Mouse (Mus musculus): Measurements from ENCODE around the gene Fam89b.
A peak's percentile ranks its signal among the peaks of the same experiment; 100 is the strongest.
"Not testable (repeated sequence)": the region's sequence is repeated elsewhere in the genome, so short reads cannot be mapped to it uniquely, and the experiment has no call there.

The Fam89b gene

GRCm38 (mm10) chr19:5713255-5713654 is 16.2 kb downstream of the Fam89b start:
- no peak for DNase-seq (ENCODE audit: extremely low read depth, low read depth)

- no peak for DNase-seq (ENCODE audit: extremely low read depth, low read depth)
These were observed 17.5 kb downstream of the Fam89b start for GRCm38 (mm10) chr19:5711907-5712460.

- no peak for DNase-seq (ENCODE audit: extremely low read depth, low read depth)
These were observed 18.2 kb downstream of the Fam89b start for GRCm38 (mm10) chr19:5711218-5711617.

DNA sequence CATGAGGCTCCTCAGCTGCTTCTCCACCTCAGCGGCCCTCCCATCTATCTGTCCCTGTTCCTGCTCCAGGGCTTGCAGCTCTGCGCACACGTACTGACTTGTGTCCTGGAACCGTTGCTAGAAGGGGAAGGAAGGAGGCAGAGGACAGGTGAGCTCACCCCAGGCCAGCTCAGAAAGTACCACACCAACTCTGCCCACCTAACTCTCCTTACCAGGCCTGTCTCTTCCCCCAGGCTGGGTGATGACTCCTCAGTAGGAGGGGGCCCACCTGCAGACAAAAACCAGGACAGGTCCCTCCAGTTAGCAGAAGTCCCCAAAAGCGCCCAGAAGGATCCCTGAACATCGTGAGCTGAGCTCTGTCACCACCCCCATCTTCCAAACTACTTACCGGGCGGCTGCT is 18.9 kb downstream of the Fam89b start:
- DNase-seq (ENCODE audit: extremely low read depth, low read depth): no peak

DNA sequence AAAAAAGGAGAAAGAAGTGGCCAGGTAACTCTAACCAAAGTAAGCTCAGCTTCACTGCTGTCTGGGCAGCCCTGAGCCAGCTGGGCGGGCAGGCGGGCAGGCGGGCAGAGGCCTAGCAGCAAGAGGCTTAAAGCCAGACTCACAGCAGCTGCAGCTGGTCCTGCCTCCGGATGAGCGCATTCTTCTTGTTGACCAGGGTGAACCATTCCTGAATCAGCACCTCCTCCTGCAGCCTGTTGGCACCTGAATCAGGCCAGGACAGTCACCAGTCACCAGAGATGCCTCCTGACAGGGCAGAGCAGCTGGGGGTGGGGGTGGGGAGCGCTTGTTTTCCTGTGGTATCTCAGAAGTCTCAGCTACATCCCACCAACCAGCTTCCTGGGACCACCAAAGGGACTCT is 19.4 kb downstream of the Fam89b start:
- DNase-seq (ENCODE audit: extremely low read depth, low read depth): no peak

- DNase-seq (ENCODE audit: extremely low read depth, low read depth): no peak
These were observed 24.5 kb downstream of the Fam89b start for GRCm38 (mm10) chr19:5704801-5705571.

GRCm38 (mm10) chr19:5704163-5704800 is 25.2 kb downstream of the Fam89b start, which contains the start of gene Kcnk7:
Gene Kcnk7, plus strand, starts transcription at chr19:5704367.
- DNase-seq (ENCODE audit: extremely low read depth, low read depth): no peak

DNA sequence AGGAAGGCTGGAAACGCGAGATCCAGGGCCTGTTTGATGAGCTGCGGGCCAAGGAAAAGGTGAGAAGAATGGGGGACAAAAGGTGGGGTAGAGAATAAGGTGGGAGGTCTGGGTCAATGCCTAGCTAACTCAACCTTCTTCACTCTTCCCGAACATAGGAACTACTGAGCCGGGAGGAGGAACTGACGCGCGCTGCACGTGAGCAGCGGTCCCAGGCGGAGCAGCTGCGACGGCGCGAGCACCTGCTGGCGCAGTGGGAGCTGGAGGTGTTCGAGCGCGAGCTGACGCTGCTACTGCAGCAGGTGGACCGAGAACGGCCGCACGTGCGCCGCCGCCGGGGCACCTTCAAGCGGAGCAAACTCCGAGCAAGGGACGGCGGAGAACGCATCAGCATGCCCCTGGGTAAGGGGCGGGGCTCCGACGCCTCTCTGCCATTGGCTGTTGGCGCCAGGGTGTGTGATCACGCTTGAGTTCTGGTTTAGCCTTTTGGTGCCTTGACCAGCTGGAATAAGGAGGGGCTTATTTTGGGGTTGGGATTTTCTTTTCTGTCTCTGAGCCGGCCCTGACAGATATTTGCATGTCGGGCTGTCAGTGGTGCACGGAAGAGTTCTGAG is 33.5 kb downstream of the Fam89b start:
- DNase-seq (ENCODE audit: extremely low read depth, low read depth): no peak

GRCm38 (mm10) chr19:5693801-5694200 is 35.7 kb downstream of the Fam89b start:
- no peak for DNase-seq (ENCODE audit: extremely low read depth, low read depth)

- DNase-seq (ENCODE audit: extremely low read depth, low read depth): no peak
These were observed 36.5 kb downstream of the Fam89b start for GRCm38 (mm10) chr19:5692913-5693396.

DNA sequence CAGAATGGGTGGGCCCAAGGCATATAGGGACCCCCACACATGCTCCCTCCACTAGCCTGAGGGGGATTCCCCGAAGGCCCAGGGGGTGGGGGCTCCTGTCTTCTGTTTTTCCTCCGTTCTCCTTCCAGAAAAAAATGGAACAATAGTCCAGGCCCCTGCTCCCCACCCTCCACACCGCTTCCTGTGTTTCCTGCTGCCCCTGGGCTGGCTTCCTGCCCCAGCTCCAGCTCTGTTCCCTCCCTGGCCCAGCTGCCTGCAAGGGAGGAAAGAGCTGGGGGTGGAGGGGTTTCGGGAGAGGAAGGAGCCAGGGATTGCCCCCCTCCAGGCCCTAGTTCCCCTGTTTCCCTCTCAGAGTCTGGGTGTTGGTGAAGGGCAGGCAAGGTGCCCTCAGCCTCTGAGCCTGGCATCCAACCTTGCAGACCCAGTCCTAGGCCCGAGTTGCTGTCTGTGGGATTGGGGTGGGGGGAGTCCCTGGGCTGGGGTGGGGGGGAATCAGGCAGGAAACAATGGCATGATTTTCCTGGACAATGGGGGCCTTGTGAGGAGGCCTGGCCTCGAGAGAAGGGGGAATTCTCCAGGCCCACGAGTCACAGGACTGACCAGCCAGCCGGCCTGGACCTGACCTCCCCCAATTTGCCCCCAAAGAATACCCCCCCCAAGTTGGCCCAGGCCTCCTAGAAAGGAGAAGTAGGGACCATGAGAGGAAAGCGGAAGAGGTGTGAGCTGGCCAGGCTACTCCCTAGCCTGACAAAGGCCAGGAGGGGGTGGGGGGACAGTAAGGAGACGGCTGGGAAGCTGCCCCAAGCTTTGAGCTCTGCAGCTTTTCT is 37.2 kb downstream of the Fam89b start:
- peak; percentile 51 for DNase-seq (ENCODE audit: extremely low read depth, low read depth)

- no peak for DNase-seq (ENCODE audit: extremely low read depth, low read depth)
These were observed 37.9 kb downstream of the Fam89b start for GRCm38 (mm10) chr19:5691601-5692000.

DNA sequence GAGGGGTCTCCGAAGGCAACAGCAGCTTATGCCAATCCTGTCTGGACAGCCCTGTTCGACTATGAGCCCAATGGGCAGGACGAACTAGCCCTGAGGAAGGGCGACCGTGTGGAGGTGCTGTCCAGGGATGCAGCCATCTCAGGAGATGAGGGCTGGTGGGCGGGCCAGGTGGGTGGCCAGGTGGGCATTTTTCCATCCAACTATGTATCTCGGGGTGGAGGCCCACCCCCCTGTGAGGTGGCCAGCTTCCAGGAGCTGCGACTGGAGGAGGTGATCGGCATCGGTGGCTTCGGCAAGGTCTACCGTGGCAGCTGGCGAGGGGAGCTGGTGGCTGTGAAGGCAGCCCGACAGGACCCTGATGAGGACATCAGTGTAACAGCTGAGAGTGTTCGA is 39.1 kb downstream of the Fam89b start:
- no peak for DNase-seq (ENCODE audit: extremely low read depth, low read depth)

DNA sequence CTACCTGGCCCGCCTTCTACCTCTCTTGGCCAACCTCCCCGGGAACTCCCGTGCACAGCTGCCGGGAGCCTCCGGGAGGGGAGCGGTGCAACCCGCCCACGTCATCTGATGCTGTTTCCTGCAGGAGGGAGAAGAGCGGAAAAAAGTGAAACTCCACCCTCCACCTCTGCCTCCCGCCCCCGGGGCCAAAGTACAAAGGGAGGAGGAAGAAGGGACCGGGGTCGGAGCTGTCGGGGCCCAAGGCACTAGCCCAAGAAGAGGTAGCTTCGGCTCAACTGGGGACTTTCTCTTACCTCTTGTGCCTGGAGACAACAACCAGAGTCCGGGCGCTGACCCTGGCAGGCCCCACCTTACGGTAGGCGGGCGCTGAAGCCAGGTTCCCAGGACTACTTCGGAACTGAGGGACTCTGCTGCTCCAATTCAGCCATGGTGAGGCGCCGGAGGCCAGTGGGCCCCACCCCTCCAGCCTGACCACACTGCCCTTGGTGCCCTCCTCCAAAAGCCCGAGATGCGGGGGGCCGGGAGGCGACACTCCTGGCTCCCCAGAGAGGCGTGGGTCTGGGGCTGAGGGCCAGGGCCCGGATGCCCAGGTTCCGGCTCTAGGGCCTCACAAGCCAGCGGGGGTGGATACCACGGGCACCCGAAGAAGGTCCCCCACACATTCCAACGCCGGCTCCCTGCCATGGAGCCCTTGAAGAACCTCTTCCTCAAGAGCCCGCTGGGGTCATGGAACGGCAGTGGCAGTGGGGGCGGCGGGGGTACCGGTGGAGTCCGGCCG is 39.7 kb downstream of the Fam89b start:
- DNase-seq (ENCODE audit: extremely low read depth, low read depth): peak; percentile 75

DNA sequence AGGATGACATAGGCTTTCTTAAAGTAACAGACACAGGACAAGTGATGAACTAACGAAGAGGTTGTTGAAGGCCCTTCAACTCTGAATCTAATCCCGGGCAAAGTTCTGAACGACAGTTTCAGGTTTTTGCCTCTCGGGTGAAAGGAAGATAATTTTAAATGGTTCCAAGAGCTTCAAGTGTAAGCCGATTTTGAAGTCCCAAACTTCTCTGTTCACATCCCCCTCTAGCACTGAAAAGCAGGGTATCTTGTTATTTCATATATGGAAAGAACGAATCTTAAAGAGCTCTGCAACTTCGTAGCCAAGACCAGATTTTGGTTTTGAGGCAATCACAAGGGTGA is 40.4 kb downstream of the Fam89b start:
- DNase-seq (ENCODE audit: extremely low read depth, low read depth): peak; percentile 32

GRCm38 (mm10) chr19:5688200-5689087 is 41.0 kb downstream of the Fam89b start, which contains the start of the genes Map3k11 and Pcnx3:
Gene Map3k11, plus strand, starts transcription at chr19:5688742.
Gene Pcnx3, minus strand, starts transcription at chr19:5688908.
- peak; percentile 97 for DNase-seq (ENCODE audit: extremely low read depth, low read depth)

DNA sequence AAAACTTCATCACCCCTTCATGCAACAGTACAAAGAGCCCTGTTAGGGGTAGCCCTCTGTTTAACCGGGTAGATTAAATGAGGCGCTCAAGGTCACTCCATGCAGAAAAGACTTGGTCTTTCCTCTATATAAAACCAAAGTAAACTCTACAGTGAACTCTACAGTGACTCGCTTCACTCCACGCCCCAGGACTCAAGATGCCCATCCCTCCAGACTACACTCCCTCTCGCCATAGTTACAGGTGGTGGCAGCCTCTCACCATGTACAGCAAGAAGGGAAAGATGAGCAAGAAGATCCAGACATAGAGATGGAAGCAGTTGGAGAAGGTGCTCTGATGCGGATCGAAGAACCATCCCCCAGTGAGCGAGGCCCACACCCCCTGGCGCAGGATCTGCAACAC is 41.7 kb downstream of the Fam89b start:
- no peak for DNase-seq (ENCODE audit: extremely low read depth, low read depth)

- DNase-seq (ENCODE audit: extremely low read depth, low read depth): not testable (repeated sequence)
These were observed 42.5 kb downstream of the Fam89b start for GRCm38 (mm10) chr19:5686954-5687353.

GRCm38 (mm10) chr19:5686437-5686836 is 43.0 kb downstream of the Fam89b start:
- DNase-seq (ENCODE audit: extremely low read depth, low read depth): no peak

Data from MEL-GATA-1-ER (cell line).